Comparison of ENCODE assay signal across 8 mouse cellular contexts in the genomic region with DNA sequence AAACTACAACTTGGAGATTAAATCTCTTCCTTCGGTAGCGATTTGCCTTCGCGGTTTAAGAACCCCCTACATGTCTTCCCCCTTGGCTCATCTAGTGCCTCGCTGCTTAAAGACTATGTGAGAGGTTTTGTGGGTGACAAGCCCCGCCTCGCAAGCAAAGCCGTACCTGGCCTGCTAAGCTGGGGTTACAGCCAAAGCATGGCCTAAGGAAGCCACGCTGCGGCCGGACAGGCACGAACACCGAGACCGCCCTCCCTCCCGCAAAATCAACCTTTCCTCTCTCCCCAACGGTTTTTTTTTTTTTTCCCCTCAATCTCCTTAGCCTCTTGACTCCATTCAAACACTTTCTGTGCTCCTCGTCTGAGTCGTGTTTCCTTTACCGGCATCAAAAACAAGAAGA. TPM values are rescaled to one million over a fixed set of nuclear protein-coding genes. Genes with fewer than 3 reads are reported as not detected.
DNase-seq lines count a peak whose midpoint lies in the region; ATAC-seq lines count a peak whose summit lies in the region.

No protein-coding gene starts in this region.

- H3K36me3 ChIP-seq in heart, embryonic 13.5 days = peaks cover 17% of the 10 kb centered on the region
- peaks cover 44% of the 10 kb centered on the region for H3K36me3 ChIP-seq in limb, embryonic 10.5 days
- peaks cover 14% of the 10 kb centered on the region; the same call in 1 of the 2 replicates for H3K36me3 ChIP-seq in midbrain, embryonic 12.5 days

- WGBS in heart, embryonic 13.5 days = under 1% methylated on average over 19 of the region's 19 CpGs
- under 1% methylated on average over 19 of the region's 19 CpGs for WGBS in limb, embryonic 10.5 days
- WGBS in midbrain, embryonic 12.5 days = under 1% methylated on average over 19 of the region's 19 CpGs

- ATAC-seq in heart, embryonic 13.5 days (ENCODE audit: extremely low read depth, insufficient number of reproducible peaks, low FRiP score, low TSS enrichment) = no peak
- no peak for ATAC-seq in midbrain, embryonic 12.5 days (ENCODE audit: low FRiP score, low read depth)

- H3K9ac ChIP-seq in heart, embryonic 13.5 days = peak overlapping the region; percentile 88
- peak overlapping the region; percentile 78 for H3K9ac ChIP-seq in midbrain, embryonic 12.5 days (replicated peaks)

- H3K4me2 ChIP-seq in heart, embryonic 13.5 days = peak overlapping the region; percentile 88
- H3K4me2 ChIP-seq in midbrain, embryonic 12.5 days (replicated peaks) = peak overlapping the region; percentile 59

- H3K27ac ChIP-seq in heart, embryonic 13.5 days (replicated peaks) = peak overlapping the region; percentile 85
- peak overlapping the region; percentile 91 for H3K27ac ChIP-seq in limb, embryonic 10.5 days
- peak overlapping the region; percentile 89 for H3K27ac ChIP-seq in midbrain, embryonic 12.5 days (replicated peaks)

- H3K9me3 ChIP-seq in heart, embryonic 13.5 days = no peaks in the 10 kb centered on the region
- H3K9me3 ChIP-seq in limb, embryonic 10.5 days (replicated peaks) = no peaks in the 10 kb centered on the region
- no peaks in the 10 kb centered on the region for H3K9me3 ChIP-seq in midbrain, embryonic 12.5 days

- no peaks in the 10 kb centered on the region for H3K27me3 ChIP-seq in heart, embryonic 13.5 days (replicated peaks)
- H3K27me3 ChIP-seq in limb, embryonic 10.5 days (ENCODE audit: low read depth, poor library complexity, severe bottlenecking) = no peaks in the 10 kb centered on the region
- H3K27me3 ChIP-seq in midbrain, embryonic 12.5 days = no peaks in the 10 kb centered on the region

- H3K4me1 ChIP-seq in heart, embryonic 13.5 days = peaks cover 26% of the 10 kb centered on the region
- peaks cover 16% of the 10 kb centered on the region for H3K4me1 ChIP-seq in limb, embryonic 10.5 days
- peaks cover 21% of the 10 kb centered on the region for H3K4me1 ChIP-seq in midbrain, embryonic 12.5 days

- H3K4me3 ChIP-seq in heart, embryonic 13.5 days = peak overlapping the region; percentile 84
- peak overlapping the region; percentile 88 for H3K4me3 ChIP-seq in limb, embryonic 10.5 days
- peak overlapping the region; percentile 83 for H3K4me3 ChIP-seq in midbrain, embryonic 12.5 days

- peak; percentile 44 to 46 for DNase-seq in B cell, adult 2 months
- peak; percentile 35 for DNase-seq in ES-CJ7 (ENCODE audit: low read depth, low spot score)
- peak; percentile 46 to 54 for DNase-seq in cerebellum, postnatal 10 days
- DNase-seq in limb, embryonic 10.5 days (ENCODE audit: low spot score) = peak; percentile 63
- peak; percentile 16 to 35 for DNase-seq in thymus, postnatal 10 days (ENCODE audit: low spot score in 2 of 2)
- DNase-seq in frontal cortex, adult 2 months (ENCODE audit: extremely low spot score in 1 of 2, low spot score in 1 of 2) = no peak

RNA-seq across cellular contexts. Expression of a gene that starts 0.4 kb away (rescaled TPM):
- 42.2 and 43.6 TPM in 2 replicates for polyA plus RNA-seq in heart, embryonic 13.5 days (2015; fragmentation: Nextera tagmentation; extraction: Ambion mirVana)
- 94.5 and 106 TPM in 2 replicates for polyA plus RNA-seq in limb, embryonic 10.5 days (2016; fragmentation: Nextera tagmentation; extraction: Ambion mirVana)
- polyA plus RNA-seq in midbrain, embryonic 12.5 days (2016; fragmentation: Nextera tagmentation; extraction: Ambion mirVana) = 90.8 and 94.5 TPM in 2 replicates
- polyA plus RNA-seq in frontal cortex, adult 2 months (2012; rRNA removed) = 41.4 and 42.7 TPM in 2 replicates

RNA-seq across cellular contexts. Expression of a gene that starts 0.5 kb away (rescaled TPM):
- 13.1 and 15.7 TPM in 2 replicates for polyA plus RNA-seq in heart, embryonic 13.5 days (2015; fragmentation: Nextera tagmentation; extraction: Ambion mirVana)
- polyA plus RNA-seq in limb, embryonic 10.5 days (2016; fragmentation: Nextera tagmentation; extraction: Ambion mirVana) = 28.1 and 35.0 TPM in 2 replicates
- polyA plus RNA-seq in midbrain, embryonic 12.5 days (2016; fragmentation: Nextera tagmentation; extraction: Ambion mirVana) = 37.5 and 40.7 TPM in 2 replicates
- polyA plus RNA-seq in frontal cortex, adult 2 months (2012; rRNA removed) = 10.9 and 11.1 TPM in 2 replicates

Comparison
In these comparisons a context has a peak if more than half of its experiments do, and no peak if none do; other contexts are left out.
1. DNase-seq: peak in B cell, adult 2 months (2 of 2), ES-CJ7 (single experiment), cerebellum, postnatal 10 days (2 of 2), limb, embryonic 10.5 days (single experiment) and thymus, postnatal 10 days (2 of 2); none in frontal cortex, adult 2 months (0 of 2).
2. Peak in every context shown above with its lines, with median percentiles within 50 percentile points of each other: H3K27ac ChIP-seq and H3K4me3 ChIP-seq.